Mouse (Mus musculus) hindbrain, embryonic 13.5 days (tissue): ENCODE measurements around the gene Rora. TPM values are rescaled to one million over a fixed set of nuclear protein-coding genes. Genes with fewer than 3 reads are reported as not detected.

Experiments used
- ATAC-seq: fragments of 200-750 bp; cut with Nextera tagmentation; 2 replicates; pipeline ENCODE4 v1.8.0; 2017; ENCODE audit warnings: moderate TSS enrichment; ENCODE audit not compliant: low FRiP score
- H3K27ac ChIP-seq: fragments of 300-500 bp; sonication (generic); 2 replicates; pipeline ENCODE4 v1.5.1; 2015; ENCODE audit warnings: inconsistent platforms, mild to moderate bottlenecking, moderate library complexity
- H3K27me3 ChIP-seq: fragments of 300-500 bp; sonication (generic); 2 replicates; pipeline ENCODE4 v1.6.1; 2015; ENCODE audit warnings: mild to moderate bottlenecking, inconsistent platforms
- H3K36me3 ChIP-seq: fragments of 300-500 bp; sonication (generic); 2 replicates; pipeline ENCODE4 v1.6.1; 2015; ENCODE audit warnings: mild to moderate bottlenecking, inconsistent platforms
- H3K4me1 ChIP-seq: fragments of 300-500 bp; sonication (generic); replicated peaks from 2 replicates; pipeline ENCODE4 v1.6.1; 2015; ENCODE audit warnings: inconsistent platforms
- H3K4me2 ChIP-seq: fragments of 300-500 bp; sonication (generic); 2 replicates; pipeline ENCODE4 v1.6.1; 2015; ENCODE audit warnings: inconsistent platforms, mild to moderate bottlenecking, moderate library complexity
- H3K4me3 ChIP-seq: fragments of 300-500 bp; sonication (generic); 2 replicates; pipeline ENCODE4 v1.5.1; 2015; ENCODE audit warnings: mild to moderate bottlenecking, inconsistent platforms
- H3K9ac ChIP-seq: fragments of 300-500 bp; sonication (generic); 2 replicates; pipeline ENCODE4 v1.6.1; 2015; ENCODE audit warnings: mild to moderate bottlenecking, inconsistent platforms
- H3K9me3 ChIP-seq: fragments of 300-500 bp; sonication (generic); 2 replicates; pipeline ENCODE4 v1.6.1; 2016; ENCODE audit warnings: inconsistent platforms
- WGBS: fragments of 180-500 bp; shearing (Covaris S2); methylation state at CpG from one replicate; pipeline ENCODE4 v1.1.7; 2015; 5-methylcytosine and 5-hydroxymethylcytosine counted together
- polyA plus RNA-seq: library from polyadenylated mRNA; unstranded; fragments of >200 nt; fragmentation: Nextera tagmentation; extraction: Ambion mirVana; gene quantifications from 2 replicates; pipeline ENCODE4 v1.2.1, GENCODE M21; 2015

Gene Rora
- polyA plus RNA-seq, 1 experiment from 2014 or later: 25.0 TPM

DNA sequence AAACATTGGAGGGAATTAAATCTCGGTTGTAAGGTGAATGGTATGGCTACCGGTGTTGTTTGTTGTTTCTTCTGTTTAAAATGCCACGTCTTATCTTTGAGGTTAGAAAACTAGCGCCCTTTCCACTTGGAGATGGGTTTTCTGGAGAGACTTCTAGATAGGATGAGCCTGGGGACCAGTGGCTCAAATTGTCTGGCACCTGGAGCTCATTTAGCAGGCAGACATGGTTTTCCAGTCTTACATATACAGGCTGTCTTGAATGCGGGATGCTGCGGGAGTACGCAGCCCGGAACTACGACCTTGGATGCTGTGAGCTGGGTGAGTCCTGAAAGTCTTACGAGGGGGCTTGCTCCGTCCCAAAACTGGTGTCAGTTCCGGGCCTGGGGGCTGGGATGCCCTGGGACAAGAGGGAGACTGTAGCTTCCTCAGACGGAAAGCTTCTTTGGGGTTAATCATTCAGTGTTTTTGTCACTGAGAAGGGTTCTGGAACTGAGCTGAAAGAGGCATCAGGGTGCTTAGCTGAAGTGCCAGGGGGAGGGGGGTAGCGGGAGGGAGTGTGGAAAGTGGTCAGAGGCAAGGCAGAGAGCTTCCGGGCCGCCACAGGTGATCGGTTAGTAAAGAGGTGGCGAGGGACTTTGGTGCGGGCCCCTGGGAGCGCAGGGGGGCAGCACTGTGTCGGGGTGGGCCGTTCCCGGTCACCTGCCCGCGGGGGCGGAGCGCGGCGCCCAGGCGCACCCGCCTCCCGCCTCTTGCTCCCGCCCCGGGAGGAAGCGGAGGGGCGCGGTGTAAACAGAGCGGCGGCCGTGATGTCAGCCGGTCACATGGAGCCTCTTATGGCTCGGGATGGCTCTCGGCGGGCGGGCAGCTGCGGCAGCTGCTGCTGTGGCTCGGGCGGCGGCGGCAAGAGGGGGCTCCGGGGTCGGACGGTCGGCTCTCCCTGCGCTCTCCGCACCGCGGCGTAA, 635.8 kb downstream of the Rora start:
- Histone ChIP-seq H3K4me1 (peaks cover 25% of the 10 kb centered on the region), H3K9ac (peak overlapping the region; percentile 78), H3K27me3 (peaks cover 42% of the 10 kb centered on the region), H3K4me2 (peak overlapping the region; percentile 94), H3K27ac (peak overlapping the region; percentile 52; the same call in 1 of the 2 replicates), H3K36me3 (no peaks in the 10 kb centered on the region), H3K9me3 (no peaks in the 10 kb centered on the region), H3K4me3 (peak overlapping the region; percentile 69)
- peak; percentile 91 for ATAC-seq
- WGBS: under 1% methylated on average over 36 of the region's 59 CpGs

DNA sequence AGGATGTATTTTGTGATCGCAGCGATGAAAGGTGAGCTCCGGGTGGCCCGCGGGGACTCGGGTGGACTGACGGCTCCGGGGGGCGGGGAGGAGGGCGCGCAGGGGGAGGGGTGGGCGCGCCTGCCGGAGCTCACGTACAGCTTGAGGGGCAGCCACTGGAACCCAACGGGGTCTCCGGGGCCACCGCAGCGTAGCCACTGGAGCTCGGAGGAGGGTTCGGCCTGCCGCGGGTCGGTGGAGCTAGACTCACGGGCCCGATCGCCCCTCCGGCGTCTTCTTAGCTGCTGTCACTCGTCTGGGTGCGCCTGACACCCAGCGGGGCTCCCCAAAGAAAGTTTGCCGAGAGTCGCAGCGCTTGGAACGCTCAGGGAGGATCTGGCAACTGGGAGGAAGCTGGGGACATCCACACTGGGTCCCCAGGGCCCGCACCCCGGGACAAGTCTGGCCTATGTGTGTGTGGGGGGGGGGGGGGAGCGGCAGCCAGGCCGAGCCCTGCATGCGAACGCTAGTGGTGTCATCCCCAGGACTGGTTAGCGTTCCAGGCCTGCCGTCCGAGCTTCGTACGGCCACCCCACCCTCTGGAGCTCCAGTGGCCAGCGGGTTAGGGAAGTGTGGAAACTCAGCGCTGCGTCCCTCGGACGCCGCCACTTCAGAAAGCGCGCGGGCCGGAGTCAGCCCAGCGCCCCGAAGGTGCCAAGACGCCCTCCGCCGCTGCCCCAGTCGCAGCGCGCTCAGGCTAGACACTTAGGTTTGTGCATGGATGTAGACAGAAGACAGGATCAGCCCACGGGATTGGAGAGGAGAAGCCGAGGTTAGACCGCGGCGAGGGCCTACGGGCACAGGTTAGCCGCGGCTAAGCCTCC, 636.7 kb downstream of the Rora start:
- WGBS: under 1% methylated on average over 70 of the region's 73 CpGs
- peak overlapping the region; percentile 69 for H3K4me3 ChIP-seq
- peaks cover 25% of the 10 kb centered on the region for H3K4me1 ChIP-seq
- peaks cover 44% of the 10 kb centered on the region for H3K27me3 ChIP-seq
- no peaks in the 10 kb centered on the region for H3K9me3 ChIP-seq
- peak overlapping the region; percentile 78 for H3K9ac ChIP-seq
- H3K27ac ChIP-seq: peak overlapping the region; percentile 52; the same call in 1 of the 2 replicates
- H3K36me3 ChIP-seq: no peaks in the 10 kb centered on the region
- peak; percentile 82 for ATAC-seq
- peak overlapping the region; percentile 94 for H3K4me2 ChIP-seq

DNA sequence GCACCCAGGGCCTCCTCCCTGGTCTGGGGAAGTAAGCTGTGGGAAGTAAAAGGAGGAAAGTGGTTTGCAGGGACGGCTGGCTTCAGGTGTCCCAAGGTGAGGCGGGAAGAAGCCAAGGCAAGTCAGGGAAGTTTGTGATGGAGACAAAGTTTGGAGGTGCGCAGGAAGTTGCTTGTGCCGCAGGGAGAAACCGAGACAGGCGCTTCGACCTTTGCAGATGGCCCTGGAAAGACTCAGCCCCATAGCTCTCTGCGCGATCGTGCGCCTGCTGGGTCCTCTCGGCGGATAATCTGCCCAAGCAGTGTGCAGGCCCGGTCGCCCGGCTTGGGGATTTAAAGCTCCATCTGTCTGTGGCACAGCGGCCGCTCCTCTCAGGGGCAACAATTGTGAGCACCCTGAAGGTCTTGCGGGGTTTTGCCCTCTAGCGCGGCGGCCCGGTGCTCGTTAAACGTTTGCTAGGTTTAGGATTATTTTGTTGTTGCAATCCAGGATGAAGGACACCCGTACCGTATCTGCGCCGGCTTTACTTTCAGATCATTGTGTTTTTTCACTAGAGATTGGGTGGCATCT, 637.4 kb downstream of the Rora start:
- Histone ChIP-seq H3K4me1 (peaks cover 25% of the 10 kb centered on the region), H3K27ac (no peak overlapping the region), H3K4me2 (peak overlapping the region; percentile 94), H3K36me3 (no peaks in the 10 kb centered on the region), H3K4me3 (peak overlapping the region; percentile 69), H3K9me3 (no peaks in the 10 kb centered on the region), H3K9ac (peak overlapping the region; percentile 78), H3K27me3 (peaks cover 48% of the 10 kb centered on the region)
- no peak for ATAC-seq
- whole genome bisulfite sequencing: under 1% methylated on average over 29 of the region's 29 CpGs

DNA sequence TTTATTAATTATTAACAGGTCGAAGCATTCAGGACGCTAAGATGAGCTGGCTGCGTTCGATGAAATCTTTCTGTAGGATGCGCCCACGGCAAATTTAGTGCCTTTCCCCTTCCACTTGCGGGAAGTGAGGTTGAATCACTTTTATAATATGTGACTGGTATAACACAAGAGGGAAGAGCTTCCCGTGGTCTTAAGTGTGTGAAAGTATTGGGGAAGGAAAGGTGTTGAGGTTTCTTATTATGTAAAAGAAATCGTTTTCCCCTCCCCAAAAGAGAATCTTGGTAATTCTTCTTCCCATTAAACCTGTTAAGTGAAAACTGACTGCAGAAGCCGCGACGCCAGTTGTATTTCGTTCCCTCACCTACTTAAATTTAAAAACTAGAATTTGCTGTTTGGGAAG, 637.9 kb downstream of the Rora start:
- H3K36me3 ChIP-seq: no peaks in the 10 kb centered on the region
- 10% methylated on average over 13 of the region's 13 CpGs for WGBS
- H3K27ac ChIP-seq: no peak overlapping the region
- peak overlapping the region; percentile 94 for H3K4me2 ChIP-seq
- peaks cover 48% of the 10 kb centered on the region for H3K27me3 ChIP-seq
- peak overlapping the region; percentile 69 for H3K4me3 ChIP-seq
- ATAC-seq: no peak
- H3K9ac ChIP-seq: peak overlapping the region; percentile 78
- H3K9me3 ChIP-seq: no peaks in the 10 kb centered on the region
- H3K4me1 ChIP-seq: peaks cover 25% of the 10 kb centered on the region

DNA sequence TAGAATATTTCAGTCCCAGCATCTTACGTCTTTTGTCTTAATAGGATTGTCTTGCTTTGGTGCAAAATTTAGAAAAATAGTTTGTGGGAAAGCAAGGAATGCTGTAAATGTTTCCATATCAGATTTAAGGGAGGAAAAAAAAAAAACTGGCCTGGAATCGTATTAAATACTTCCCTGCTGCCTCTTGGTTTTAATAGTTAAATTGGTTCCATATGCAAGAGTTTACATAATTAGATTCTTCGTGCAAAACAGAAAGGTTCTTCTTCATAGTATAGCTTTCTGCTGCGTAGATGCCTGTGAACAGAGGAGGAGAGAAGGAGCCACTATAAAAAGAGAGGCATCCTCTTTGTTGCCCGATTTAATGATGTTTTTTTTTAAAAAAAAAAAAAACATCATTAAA, 638.8 kb downstream of the Rora start:
- H3K4me2 ChIP-seq: no peak overlapping the region
- H3K36me3 ChIP-seq: no peaks in the 10 kb centered on the region
- ATAC-seq: no peak
- no peak overlapping the region for H3K4me3 ChIP-seq
- H3K4me1 ChIP-seq: peaks cover 25% of the 10 kb centered on the region
- H3K27ac ChIP-seq: no peak overlapping the region
- no peak overlapping the region for H3K9ac ChIP-seq
- WGBS: 70% methylated on average over 5 of the region's 5 CpGs
- no peaks in the 10 kb centered on the region for H3K9me3 ChIP-seq
- H3K27me3 ChIP-seq: peaks cover 45% of the 10 kb centered on the region

DNA sequence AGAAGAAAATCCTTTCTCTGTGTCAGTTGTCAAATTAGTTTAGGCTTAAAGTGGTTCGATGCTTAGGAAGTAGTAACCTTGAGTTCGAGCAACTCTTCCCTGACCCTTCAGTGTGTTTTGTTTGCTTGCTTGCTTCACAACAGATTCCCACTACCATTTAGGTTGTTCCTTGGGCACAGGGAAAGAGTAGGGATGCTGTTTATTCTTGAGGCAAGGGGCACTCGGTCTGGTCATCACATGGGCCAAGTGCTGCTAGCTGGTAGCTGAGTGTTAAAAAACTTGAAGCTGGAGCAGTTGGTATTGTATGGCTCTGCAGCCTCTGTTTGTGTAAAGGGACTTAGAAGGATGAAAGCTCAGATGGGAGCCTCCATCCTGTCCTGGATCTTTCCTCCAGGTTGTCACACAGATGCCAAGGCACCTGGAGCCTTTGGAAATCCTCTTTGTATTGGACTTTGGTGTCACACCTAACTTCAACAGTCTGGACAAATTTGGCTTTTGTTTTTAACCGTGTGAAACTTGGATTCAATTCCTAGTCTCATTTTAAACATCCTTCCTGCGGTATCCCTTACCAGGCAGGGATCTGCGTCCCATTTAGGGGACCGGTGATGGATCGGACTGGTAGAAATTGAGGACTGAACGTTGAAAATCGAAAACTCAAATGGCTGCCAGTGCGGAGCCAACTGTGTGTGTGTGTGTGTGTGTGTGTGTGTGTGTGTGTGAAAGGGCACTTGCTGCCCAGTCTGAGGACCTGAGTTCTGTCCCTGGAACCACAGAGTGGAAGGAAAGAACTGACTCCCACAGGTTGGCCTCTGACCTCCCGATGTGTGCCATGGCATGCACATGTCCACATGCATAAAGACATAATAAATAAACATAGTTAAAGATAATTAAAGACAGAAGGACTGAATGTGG, 639.4 kb downstream of the Rora start:
- no peak overlapping the region; the same call in 1 of the 2 replicates for H3K4me2 ChIP-seq
- H3K36me3 ChIP-seq: no peaks in the 10 kb centered on the region
- H3K9me3 ChIP-seq: no peaks in the 10 kb centered on the region
- H3K27me3 ChIP-seq: peaks cover 45% of the 10 kb centered on the region
- ATAC-seq: no peak
- no peak overlapping the region for H3K4me3 ChIP-seq
- WGBS: 81% methylated on average over 12 of the region's 12 CpGs
- H3K4me1 ChIP-seq: peaks cover 25% of the 10 kb centered on the region
- no peak overlapping the region for H3K27ac ChIP-seq
- no peak overlapping the region for H3K9ac ChIP-seq

DNA sequence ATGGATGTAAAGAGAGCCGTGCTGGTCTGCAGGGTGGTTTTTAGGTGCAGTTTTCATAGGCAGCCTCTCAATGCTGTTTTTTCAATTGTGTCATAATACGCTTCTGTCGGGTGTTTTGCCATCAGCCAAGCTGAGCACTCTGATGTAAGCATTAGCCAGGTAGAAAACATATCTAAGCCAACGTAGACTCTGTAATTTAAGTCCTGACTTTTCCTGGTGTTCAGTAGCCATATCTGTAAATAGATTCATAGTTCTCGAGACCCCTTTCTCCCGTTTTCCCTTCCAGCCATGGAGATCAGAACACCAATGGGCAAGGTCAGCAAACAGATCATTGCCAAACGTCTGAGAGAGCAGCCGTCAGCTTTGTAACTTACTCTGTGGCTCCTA, 640.1 kb downstream of the Rora start:
- Histone ChIP-seq H3K9ac (no peak overlapping the region), H3K4me2 (no peak overlapping the region), H3K36me3 (no peaks in the 10 kb centered on the region), H3K27me3 (peaks cover 45% of the 10 kb centered on the region), H3K9me3 (no peaks in the 10 kb centered on the region), H3K4me1 (peaks cover 25% of the 10 kb centered on the region), H3K4me3 (no peak overlapping the region), H3K27ac (no peak overlapping the region)
- 78% methylated on average over 8 of the region's 8 CpGs for WGBS
- no peak for ATAC-seq

DNA sequence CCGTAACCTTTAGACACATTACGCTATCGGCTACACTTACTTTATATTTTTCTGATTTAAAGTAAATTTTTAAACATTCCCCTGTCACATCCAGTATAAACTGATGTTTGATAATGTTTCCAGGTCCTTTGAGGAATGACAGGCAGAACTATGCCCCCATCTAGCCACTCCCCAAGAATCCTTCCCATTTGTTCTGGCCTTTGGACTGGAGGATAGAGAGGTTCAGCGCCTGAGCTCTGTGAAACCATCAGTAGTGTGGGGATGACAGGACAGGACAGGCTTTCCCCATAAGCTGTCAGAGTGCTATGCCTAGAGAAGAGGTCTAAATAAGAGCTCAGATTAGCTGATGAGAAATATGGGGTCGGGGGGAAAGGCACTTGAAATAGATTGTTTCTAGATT, 640.8 kb downstream of the Rora start:
- H3K4me1 ChIP-seq: peaks cover 20% of the 10 kb centered on the region
- H3K4me3 ChIP-seq: no peak overlapping the region
- no peak overlapping the region for H3K9ac ChIP-seq
- ATAC-seq: no peak
- peaks cover 41% of the 10 kb centered on the region for H3K27me3 ChIP-seq
- no peaks in the 10 kb centered on the region for H3K9me3 ChIP-seq
- no peak overlapping the region for H3K4me2 ChIP-seq
- no peak overlapping the region for H3K27ac ChIP-seq
- H3K36me3 ChIP-seq: no peaks in the 10 kb centered on the region
- WGBS: 87% methylated on average over 5 of the region's 5 CpGs

DNA sequence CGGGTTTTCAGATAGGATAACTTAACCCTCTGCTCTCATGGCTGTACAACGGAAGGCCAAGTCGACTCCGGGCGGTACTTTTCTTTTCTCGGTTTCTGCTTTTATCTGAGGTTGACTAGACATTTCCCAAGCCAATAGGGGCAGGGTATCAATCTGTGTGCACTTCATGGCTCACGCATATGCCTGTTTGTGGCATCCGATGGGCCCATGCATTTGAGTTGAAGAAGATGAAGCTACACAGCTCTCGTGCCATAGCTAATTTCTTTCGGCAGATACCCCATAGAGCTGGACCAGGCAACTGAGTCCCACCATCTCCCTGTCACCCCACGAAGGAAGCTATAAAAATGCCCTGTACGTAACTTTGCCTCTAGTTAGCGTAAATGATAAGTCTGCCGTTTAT, 641.3 kb downstream of the Rora start:
- Histone ChIP-seq H3K27me3 (peaks cover 45% of the 10 kb centered on the region), H3K4me3 (no peak overlapping the region), H3K36me3 (no peaks in the 10 kb centered on the region), H3K27ac (no peak overlapping the region), H3K9me3 (no peaks in the 10 kb centered on the region), H3K4me1 (peaks cover 19% of the 10 kb centered on the region), H3K9ac (no peak overlapping the region), H3K4me2 (no peak overlapping the region)
- 85% methylated on average over 14 of the region's 14 CpGs for WGBS
- ATAC-seq: no peak

DNA sequence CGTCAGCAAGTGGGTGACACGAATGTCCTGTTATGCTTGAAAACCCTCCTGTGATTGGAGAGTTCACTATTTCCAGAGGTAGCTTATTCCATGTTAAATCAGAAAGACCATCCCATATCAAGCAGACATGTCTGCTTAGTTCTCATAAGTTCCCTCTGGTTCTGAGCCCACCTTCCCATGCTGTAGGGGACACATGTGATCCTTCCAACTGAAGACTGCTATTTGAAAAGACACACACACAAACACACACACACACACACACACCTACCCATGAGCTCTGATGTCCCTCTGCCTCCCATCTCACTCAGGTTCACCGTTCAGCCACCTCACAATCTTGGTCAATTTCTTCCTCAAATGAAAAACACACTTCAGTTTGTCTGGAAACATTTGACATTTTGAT, 642.2 kb downstream of the Rora start:
- 81% methylated on average over 3 of the region's 3 CpGs for WGBS
- ATAC-seq: no peak

DNA sequence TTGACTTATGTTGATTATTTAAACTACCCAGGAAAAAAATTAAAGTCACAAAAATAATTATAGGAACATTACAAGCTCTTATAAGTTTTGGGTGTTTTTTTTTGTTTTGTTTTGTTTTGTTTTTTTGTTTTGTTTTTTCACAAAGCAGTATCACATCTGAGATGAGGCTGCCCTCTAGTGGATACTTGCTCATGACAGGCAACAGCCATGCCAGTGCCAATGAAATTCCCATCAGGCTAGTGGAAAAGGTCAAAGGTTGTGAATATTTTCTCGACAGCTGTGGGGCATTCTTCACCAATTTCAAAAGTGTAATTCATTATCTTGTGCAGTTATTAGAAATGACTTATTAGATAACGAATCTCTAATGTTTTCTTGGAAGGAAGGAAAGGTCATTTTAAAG, 642.8 kb downstream of the Rora start:
- ATAC-seq: no peak
- H3K4me1 ChIP-seq: peaks cover 9% of the 10 kb centered on the region
- no peak overlapping the region for H3K4me3 ChIP-seq
- no peak overlapping the region for H3K27ac ChIP-seq
- H3K27me3 ChIP-seq: peaks cover 45% of the 10 kb centered on the region
- no peaks in the 10 kb centered on the region for H3K9me3 ChIP-seq
- 16% methylated on average over 2 of the region's 2 CpGs for WGBS
- no peak overlapping the region for H3K4me2 ChIP-seq
- H3K9ac ChIP-seq: no peak overlapping the region
- no peaks in the 10 kb centered on the region for H3K36me3 ChIP-seq

More for the DNA sequence above, 642.2 kb downstream of the Rora start:
- Histone ChIP-seq H3K27me3 (peaks cover 46% of the 10 kb centered on the region), H3K27ac (no peak overlapping the region), H3K4me1 (peaks cover 10% of the 10 kb centered on the region), H3K9me3 (no peaks in the 10 kb centered on the region), H3K4me3 (no peak overlapping the region), H3K9ac (no peak overlapping the region), H3K36me3 (no peaks in the 10 kb centered on the region), H3K4me2 (no peak overlapping the region)
